Mouse (Mus musculus): ENCODE data around the gene Tlr9. TPM values are rescaled to one million over a fixed set of nuclear protein-coding genes. Genes with fewer than 3 reads are reported as not detected.

The Tlr9 gene
- total and polyA plus RNA-seq, 3 experiments: 0.27 TPM; not detected in 2

GRCm38 (mm10) chr9:106230051-106230733 is 7.8 kb downstream of the Tlr9 start:
- Histone ChIP-seq H3K9me3 (replicated peaks) (no peaks in the 10 kb centered on the region), H3K4me1 (ENCODE audit: insufficient read depth, low read depth, low read length) (peaks cover 19% of the 10 kb centered on the region), H3K4me3 (ENCODE audit: low read depth, low read length) (no peak overlapping the region), H3K36me3 (replicated peaks) (peaks cover 29% of the 10 kb centered on the region), H3K27me3 (ENCODE audit: insufficient read depth, low read length) (peaks cover 19% of the 10 kb centered on the region)
- DNase-seq (ENCODE audit: low spot score): peak; percentile 42
- TF ChIP-seq GATA1 (IDR thresholded peaks at IDR 0.05; ENCODE audit: borderline replicate concordance, low read length): no peak
- ATAC-seq (ENCODE audit: extremely low read depth, insufficient number of reproducible peaks, low FRiP score, poor library complexity, severe bottlenecking): peak; percentile 34

DNA sequence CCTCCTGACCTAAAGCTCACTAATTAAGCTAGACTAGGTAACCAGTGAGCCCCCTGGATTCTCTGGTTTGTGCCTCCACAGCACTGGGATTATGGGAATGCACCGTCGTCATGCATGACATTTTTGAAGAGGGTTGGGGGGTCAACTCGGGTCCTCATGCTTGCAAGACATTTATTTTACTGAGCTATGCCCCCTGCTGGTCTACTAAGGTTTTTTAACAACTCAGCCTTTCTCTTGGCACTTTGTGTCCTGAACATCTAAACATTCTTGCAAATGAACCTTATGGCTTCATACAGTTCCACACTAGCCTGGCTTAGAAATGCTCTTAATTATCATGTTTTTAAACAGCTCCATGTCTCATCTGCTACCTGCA is 8.3 kb downstream of the Tlr9 start:
- no peak for ATAC-seq (ENCODE audit: extremely low read depth, insufficient number of reproducible peaks, low FRiP score, poor library complexity, severe bottlenecking)
- DNase-seq (ENCODE audit: low spot score): no peak
- Histone ChIP-seq H3K4me3 (ENCODE audit: low read depth, low read length) (no peak overlapping the region), H3K9me3 (replicated peaks) (no peaks in the 10 kb centered on the region), H3K36me3 (replicated peaks) (peaks cover 34% of the 10 kb centered on the region), H3K4me1 (ENCODE audit: insufficient read depth, low read depth, low read length) (peaks cover 19% of the 10 kb centered on the region), H3K27me3 (ENCODE audit: insufficient read depth, low read length) (peaks cover 14% of the 10 kb centered on the region)
- TF ChIP-seq GATA1 (IDR thresholded peaks at IDR 0.05; ENCODE audit: borderline replicate concordance, low read length) (no peak), GATA2 (IDR thresholded peaks at IDR 0.05; ENCODE audit: borderline replicate concordance, low read depth, low read length) (no peak), CTCF (IDR thresholded peaks at IDR 0.05; ENCODE audit: low read depth, low read length) (peak; percentile 14; the same call in 1 of the 2 replicates), POLR2AphosphoS5 (IDR thresholded peaks at IDR 0.05; ENCODE audit: insufficient replicate concordance, low read depth, low read length) (no peak), TAL1 (conservative IDR thresholded peaks at IDR 0.05; ENCODE audit: low read depth, low read length) (no peak)

- TF ChIP-seq CTCF (IDR thresholded peaks at IDR 0.05; ENCODE audit: low read depth, low read length) (no peak), GATA1 (IDR thresholded peaks at IDR 0.05; ENCODE audit: borderline replicate concordance, low read length) (no peak), GATA2 (IDR thresholded peaks at IDR 0.05; ENCODE audit: borderline replicate concordance, low read depth, low read length) (no peak), POLR2AphosphoS5 (IDR thresholded peaks at IDR 0.05; ENCODE audit: insufficient replicate concordance, low read depth, low read length) (no peak), TAL1 (conservative IDR thresholded peaks at IDR 0.05; ENCODE audit: low read depth, low read length) (no peak)
- Histone ChIP-seq H3K4me3 (ENCODE audit: low read depth, low read length) (no peak overlapping the region), H3K9me3 (replicated peaks) (no peaks in the 10 kb centered on the region), H3K36me3 (replicated peaks) (peaks cover 39% of the 10 kb centered on the region), H3K27me3 (ENCODE audit: insufficient read depth, low read length) (peaks cover 9% of the 10 kb centered on the region), H3K4me1 (ENCODE audit: insufficient read depth, low read depth, low read length) (peaks cover 19% of the 10 kb centered on the region)
- DNase-seq (ENCODE audit: low spot score) (no peak), ATAC-seq (ENCODE audit: extremely low read depth, insufficient number of reproducible peaks, low FRiP score, poor library complexity, severe bottlenecking) (no peak)
Observed at GRCm38 (mm10) chr9:106231220-106231619, 8.8 kb downstream of the Tlr9 start.

DNA sequence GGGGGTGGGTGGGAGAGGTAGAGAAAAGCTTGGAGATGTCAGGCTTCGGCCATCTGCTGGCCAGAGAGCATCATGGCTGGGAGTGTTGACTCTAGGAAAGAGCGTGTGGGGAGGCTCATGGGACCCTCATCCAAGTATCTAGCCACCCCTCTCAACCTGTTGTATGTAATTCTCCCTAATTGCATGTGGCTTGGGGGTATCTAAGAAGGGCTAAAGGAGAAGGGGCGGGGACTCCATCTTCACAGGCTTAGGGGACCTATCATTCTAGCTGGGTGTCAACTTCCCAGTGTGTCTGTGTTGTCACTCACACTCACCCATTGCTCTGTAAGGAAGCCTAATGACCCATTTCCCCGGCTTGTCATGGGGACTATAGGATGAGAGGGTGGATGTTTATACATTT is 9.4 kb downstream of the Tlr9 start:
- peaks cover 45% of the 10 kb centered on the region for H3K36me3 ChIP-seq (replicated peaks)
- no peak for ATAC-seq (ENCODE audit: extremely low read depth, insufficient number of reproducible peaks, low FRiP score, poor library complexity, severe bottlenecking)

DNA sequence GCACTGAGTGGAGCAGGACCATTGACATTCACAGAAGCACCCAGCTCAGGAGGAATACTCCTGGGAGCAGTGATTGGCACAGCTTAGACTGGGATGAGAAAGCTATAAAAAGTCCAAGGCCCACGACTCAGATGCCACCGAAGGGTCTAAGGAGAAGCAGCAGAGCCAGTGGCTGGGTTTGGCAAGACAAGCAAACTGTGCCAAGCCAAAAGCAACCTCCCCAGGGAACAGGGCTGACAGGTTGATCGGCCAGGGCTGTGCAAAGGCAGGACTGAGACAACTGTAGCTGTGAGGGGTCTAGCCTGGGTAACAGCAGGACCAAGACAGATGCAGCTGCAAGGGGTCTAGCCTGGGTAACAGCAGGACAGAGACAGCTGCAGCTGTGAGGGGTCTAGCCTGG is 10.6 kb downstream of the Tlr9 start:
- ATAC-seq (ENCODE audit: extremely low read depth, insufficient number of reproducible peaks, low FRiP score, poor library complexity, severe bottlenecking): no peak
- H3K27me3 ChIP-seq (ENCODE audit: insufficient read depth, low read length): 0 out of 2 replicates have a peak, but pooled peaks cover 5% of the 10 kb centered on the region
- H3K36me3 ChIP-seq (replicated peaks): peaks cover 56% of the 10 kb centered on the region
- no peaks in the 10 kb centered on the region for H3K9me3 ChIP-seq (replicated peaks)
- no peak for TF ChIP-seq TAL1 (conservative IDR thresholded peaks at IDR 0.05; ENCODE audit: low read depth, low read length)
- TF ChIP-seq GATA1 (IDR thresholded peaks at IDR 0.05; ENCODE audit: borderline replicate concordance, low read length): no peak
- no peak for TF ChIP-seq POLR2AphosphoS5 (IDR thresholded peaks at IDR 0.05; ENCODE audit: insufficient replicate concordance, low read depth, low read length)
- no peak for TF ChIP-seq CTCF (IDR thresholded peaks at IDR 0.05; ENCODE audit: low read depth, low read length)
- TF ChIP-seq GATA2 (IDR thresholded peaks at IDR 0.05; ENCODE audit: borderline replicate concordance, low read depth, low read length): no peak
- no peak overlapping the region for H3K4me3 ChIP-seq (ENCODE audit: low read depth, low read length)
- DNase-seq (ENCODE audit: low spot score): no peak
- peaks cover 19% of the 10 kb centered on the region for H3K4me1 ChIP-seq (ENCODE audit: insufficient read depth, low read depth, low read length)

More for the DNA sequence above, 9.4 kb downstream of the Tlr9 start:
- no peaks in the 10 kb centered on the region for H3K9me3 ChIP-seq (replicated peaks)
- peaks cover 19% of the 10 kb centered on the region for H3K4me1 ChIP-seq (ENCODE audit: insufficient read depth, low read depth, low read length)
- TF ChIP-seq GATA2 (IDR thresholded peaks at IDR 0.05; ENCODE audit: borderline replicate concordance, low read depth, low read length) (no peak), CTCF (IDR thresholded peaks at IDR 0.05; ENCODE audit: low read depth, low read length) (no peak), POLR2AphosphoS5 (IDR thresholded peaks at IDR 0.05; ENCODE audit: insufficient replicate concordance, low read depth, low read length) (no peak), GATA1 (IDR thresholded peaks at IDR 0.05; ENCODE audit: borderline replicate concordance, low read length) (no peak), TAL1 (conservative IDR thresholded peaks at IDR 0.05; ENCODE audit: low read depth, low read length) (no peak)
- H3K27me3 ChIP-seq (ENCODE audit: insufficient read depth, low read length): 0 out of 2 replicates have a peak, but pooled peaks cover 5% of the 10 kb centered on the region
- H3K4me3 ChIP-seq (ENCODE audit: low read depth, low read length): no peak overlapping the region
- DNase-seq (ENCODE audit: low spot score): no peak

DNA sequence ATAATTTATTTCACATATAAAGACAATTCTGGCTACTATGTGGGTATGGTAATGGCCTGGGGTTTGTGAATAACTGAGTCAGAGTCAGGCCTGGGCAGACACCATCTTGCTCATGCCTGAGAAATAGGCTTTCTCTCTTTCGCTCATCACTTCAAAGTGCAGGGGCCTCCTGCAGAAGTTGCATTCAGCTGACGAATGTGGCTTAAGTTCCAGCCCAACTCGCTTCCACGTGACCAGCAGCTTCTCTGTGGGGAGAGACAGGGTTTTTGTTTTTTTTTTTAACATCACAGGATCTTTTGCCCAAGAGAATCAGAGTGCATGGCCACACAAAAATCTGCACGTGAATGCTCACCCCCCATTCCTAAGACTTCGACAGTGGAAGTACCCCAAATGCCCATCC is 11.6 kb downstream of the Tlr9 start:
- Histone ChIP-seq H3K27me3 (ENCODE audit: insufficient read depth, low read length) (0 out of 2 replicates have a peak, but pooled peaks cover 5% of the 10 kb centered on the region), H3K4me1 (ENCODE audit: insufficient read depth, low read depth, low read length) (peaks cover 16% of the 10 kb centered on the region), H3K4me3 (ENCODE audit: low read depth, low read length) (no peak overlapping the region), H3K9me3 (replicated peaks) (no peaks in the 10 kb centered on the region), H3K36me3 (replicated peaks) (peaks cover 66% of the 10 kb centered on the region)
- DNase-seq (ENCODE audit: low spot score): no peak
- no peak for ATAC-seq (ENCODE audit: extremely low read depth, insufficient number of reproducible peaks, low FRiP score, poor library complexity, severe bottlenecking)
- no peak for TF ChIP-seq POLR2AphosphoS5 (IDR thresholded peaks at IDR 0.05; ENCODE audit: insufficient replicate concordance, low read depth, low read length)
- TF ChIP-seq TAL1 (conservative IDR thresholded peaks at IDR 0.05; ENCODE audit: low read depth, low read length): no peak
- no peak for TF ChIP-seq GATA2 (IDR thresholded peaks at IDR 0.05; ENCODE audit: borderline replicate concordance, low read depth, low read length)
- TF ChIP-seq CTCF (IDR thresholded peaks at IDR 0.05; ENCODE audit: low read depth, low read length): no peak
- no peak for TF ChIP-seq GATA1 (IDR thresholded peaks at IDR 0.05; ENCODE audit: borderline replicate concordance, low read length)
